Mouse (Mus musculus) kidney, adult 2 months (tissue): Measurements from ENCODE around the gene 2010300C02Rik.
A peak's percentile ranks its signal among the peaks of the same experiment; 100 is the strongest.

Source experiments
- CTCF ChIP-seq: fragments of 200-500 bp; conservative IDR thresholded peaks from 2 replicates; pipeline ENCODE4 v1.5.1; 2011; ENCODE audit warnings: low read depth, mild to moderate bottlenecking, control low read depth, low read length, moderate library complexity, mixed read lengths; ENCODE audit not compliant: insufficient read depth, insufficient read length
- POLR2A ChIP-seq: fragments of 200-500 bp; IDR thresholded peaks from one replicate; pipeline ENCODE4 v1.6.1; 2011; ENCODE audit warnings: low read depth, low read length, control low read depth

DNA sequence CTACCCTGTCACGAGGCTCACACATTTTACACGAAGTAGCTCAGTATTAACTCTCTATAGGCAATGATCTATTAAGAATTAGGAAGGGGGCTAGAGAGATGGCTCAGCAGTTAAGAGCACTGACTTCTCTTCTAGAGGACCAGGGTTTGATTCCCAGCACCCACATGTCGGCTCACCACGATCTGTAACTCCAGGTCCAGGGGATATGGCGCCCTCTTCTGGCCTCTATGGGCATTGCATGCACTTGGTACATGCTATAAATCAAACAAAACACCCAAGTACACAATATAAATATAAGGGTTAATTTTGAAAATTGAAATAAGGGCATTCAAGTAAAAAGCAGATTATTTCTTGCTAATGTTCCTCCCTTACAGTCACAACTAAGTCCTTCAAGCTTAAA lies 65.9 kb downstream of the 2010300C02Rik start:
- TF ChIP-seq POLR2A (no peak), CTCF (0 out of 2 replicates have a peak, but pooled peaks have one; percentile 17)
